Mouse (Mus musculus) lung, embryonic 16.5 days (tissue): Measurements from ENCODE around the gene Nup188. TPM values are rescaled to one million over a fixed set of nuclear protein-coding genes. Genes with fewer than 3 reads are reported as not detected.

ENCODE experiments used
- ATAC-seq: fragments of 200-750 bp; cut with Nextera tagmentation; 2 replicates; pipeline ENCODE4 v1.8.0; 2017; ENCODE audit warnings: low read depth, mild to moderate bottlenecking, moderate library complexity
- H3K27ac ChIP-seq: fragments of 300-500 bp; sonication (generic); 2 replicates; pipeline ENCODE4 v1.5.1; 2014; ENCODE audit warnings: mild to moderate bottlenecking, control low read depth, low read length
- H3K27me3 ChIP-seq: fragments of 300-500 bp; sonication (generic); 2 replicates; pipeline ENCODE4 v1.6.1; 2014; ENCODE audit warnings: low read depth, low read length, mixed read lengths; ENCODE audit not compliant: control insufficient read depth, insufficient read depth
- H3K36me3 ChIP-seq: fragments of 300-500 bp; sonication (generic); 2 replicates; pipeline ENCODE4 v1.6.1; 2014; ENCODE audit warnings: low read length; ENCODE audit not compliant: control insufficient read depth, insufficient read depth
- H3K4me1 ChIP-seq: fragments of 300-500 bp; sonication (generic); replicated peaks from 2 replicates; pipeline ENCODE4 v1.6.1; 2014; ENCODE audit warnings: low read length, mixed read lengths; ENCODE audit not compliant: control insufficient read depth, insufficient read depth
- H3K4me2 ChIP-seq: fragments of 300-500 bp; sonication (generic); 2 replicates; pipeline ENCODE4 v1.6.1; 2014; ENCODE audit warnings: low read depth, low read length, control low read depth
- H3K4me3 ChIP-seq: fragments of 300-500 bp; sonication (generic); 2 replicates; pipeline ENCODE4 v1.5.1; 2014; ENCODE audit warnings: mild to moderate bottlenecking, low read length, control low read depth
- H3K9ac ChIP-seq: fragments of 300-500 bp; sonication (generic); 2 replicates; pipeline ENCODE4 v1.6.1; 2014; ENCODE audit warnings: low read length, control low read depth
- H3K9me3 ChIP-seq: fragments of 300-500 bp; sonication (generic); 2 replicates; pipeline ENCODE4 v1.6.1; 2016; ENCODE audit warnings: low read length; ENCODE audit not compliant: control insufficient read depth
- WGBS: fragments of 180-500 bp; shearing (Covaris S2); extraction: QIAGEN DNeasy Blood & Tissue Kit; methylation state at CpG from one replicate; pipeline ENCODE4 v1.1.7; 2014; 5-methylcytosine and 5-hydroxymethylcytosine counted together
- polyA plus RNA-seq: library from polyadenylated mRNA; unstranded; fragments of >200 nt; fragmentation: Nextera tagmentation; extraction: Ambion mirVana; gene quantifications from 2 replicates; pipeline ENCODE4 v1.2.1, GENCODE M21; 2015

Gene Nup188
- polyA plus RNA-seq, 1 experiment from 2014 or later = 33.6 TPM

DNA sequence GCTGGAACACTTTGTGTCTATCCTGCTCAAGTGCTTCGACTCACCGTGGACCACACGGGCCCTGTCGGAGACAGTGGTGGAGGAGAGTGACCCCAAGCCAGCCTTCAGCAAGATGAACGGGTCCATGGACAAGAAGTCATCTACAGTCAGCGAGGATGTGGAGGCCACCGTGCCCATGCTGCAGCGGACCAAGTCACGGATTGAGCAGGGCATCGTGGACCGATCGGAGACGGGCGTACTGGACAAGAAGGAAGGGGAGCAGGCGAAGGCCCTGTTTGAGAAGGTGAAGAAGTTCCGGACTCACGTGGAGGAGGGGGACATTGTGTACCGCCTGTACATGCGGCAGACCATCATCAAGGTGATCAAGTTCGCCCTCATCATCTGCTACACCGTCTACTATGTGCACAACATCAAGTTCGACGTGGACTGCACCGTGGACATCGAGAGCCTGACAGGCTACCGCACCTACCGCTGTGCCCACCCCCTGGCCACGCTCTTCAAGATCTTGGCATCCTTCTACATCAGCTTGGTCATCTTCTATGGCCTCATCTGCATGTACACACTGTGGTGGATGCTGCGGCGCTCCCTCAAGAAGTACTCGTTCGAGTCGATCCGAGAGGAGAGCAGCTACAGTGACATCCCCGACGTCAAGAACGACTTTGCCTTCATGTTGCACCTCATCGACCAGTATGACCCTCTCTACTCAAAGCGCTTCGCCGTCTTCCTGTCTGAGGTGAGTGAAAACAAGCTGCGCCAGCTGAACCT lies 30.4 kb upstream of the Nup188 start:
- Histone ChIP-seq H3K4me3 (no peak overlapping the region), H3K9me3 (no peaks in the 10 kb centered on the region), H3K4me2 (no peak overlapping the region), H3K4me1 (peaks cover 10% of the 10 kb centered on the region), H3K9ac (no peak overlapping the region), H3K36me3 (peaks cover 43% of the 10 kb centered on the region), H3K27ac (no peak overlapping the region), H3K27me3 (no peaks in the 10 kb centered on the region)
- 94% methylated on average over 42 of the region's 42 CpGs for WGBS
- ATAC-seq = no peak

DNA sequence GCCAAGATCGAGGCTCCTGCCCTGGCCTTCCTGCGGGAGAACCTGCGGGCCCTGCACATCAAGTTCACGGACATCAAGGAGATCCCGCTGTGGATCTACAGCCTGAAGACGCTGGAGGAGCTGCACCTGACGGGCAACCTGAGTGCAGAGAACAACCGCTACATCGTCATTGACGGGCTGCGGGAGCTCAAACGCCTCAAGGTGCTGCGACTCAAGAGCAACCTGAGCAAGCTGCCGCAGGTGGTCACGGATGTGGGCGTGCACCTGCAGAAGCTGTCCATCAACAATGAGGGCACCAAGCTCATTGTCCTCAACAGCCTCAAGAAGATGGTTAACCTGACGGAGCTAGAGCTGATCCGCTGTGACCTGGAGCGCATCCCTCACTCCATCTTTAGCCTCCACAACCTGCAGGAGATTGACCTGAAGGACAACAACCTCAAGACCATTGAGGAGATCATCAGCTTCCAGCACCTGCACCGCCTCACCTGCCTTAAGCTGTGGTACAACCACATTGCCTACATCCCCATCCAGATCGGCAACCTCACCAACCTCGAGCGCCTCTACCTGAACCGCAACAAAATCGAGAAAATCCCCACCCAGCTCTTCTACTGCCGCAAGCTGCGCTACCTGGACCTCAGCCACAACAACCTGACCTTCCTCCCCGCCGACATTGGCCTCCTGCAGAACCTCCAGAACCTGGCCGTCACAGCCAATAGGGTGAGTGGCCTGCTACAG lies 29.4 kb upstream of the Nup188 start:
- Histone ChIP-seq H3K4me1 (peaks cover 7% of the 10 kb centered on the region), H3K27ac (no peak overlapping the region), H3K9me3 (no peaks in the 10 kb centered on the region), H3K36me3 (peaks cover 49% of the 10 kb centered on the region), H3K4me3 (no peak overlapping the region), H3K4me2 (no peak overlapping the region), H3K9ac (no peak overlapping the region), H3K27me3 (no peaks in the 10 kb centered on the region)
- no peak for ATAC-seq
- WGBS = 93% methylated on average over 30 of the region's 30 CpGs

- H3K9ac ChIP-seq = no peak overlapping the region
- H3K4me3 ChIP-seq = no peak overlapping the region
- 79% methylated on average over 7 of the region's 7 CpGs for WGBS
- peaks cover 9% of the 10 kb centered on the region for H3K4me1 ChIP-seq
- no peaks in the 10 kb centered on the region for H3K9me3 ChIP-seq
- peak overlapping the region; percentile 27 for H3K27ac ChIP-seq
- no peaks in the 10 kb centered on the region for H3K27me3 ChIP-seq
- peaks cover 55% of the 10 kb centered on the region for H3K36me3 ChIP-seq
- ATAC-seq = no peak
- H3K4me2 ChIP-seq = no peak overlapping the region
Observed at GRCm38 (mm10) chr2:30257699-30258460, 28.3 kb upstream of the Nup188 start.

DNA sequence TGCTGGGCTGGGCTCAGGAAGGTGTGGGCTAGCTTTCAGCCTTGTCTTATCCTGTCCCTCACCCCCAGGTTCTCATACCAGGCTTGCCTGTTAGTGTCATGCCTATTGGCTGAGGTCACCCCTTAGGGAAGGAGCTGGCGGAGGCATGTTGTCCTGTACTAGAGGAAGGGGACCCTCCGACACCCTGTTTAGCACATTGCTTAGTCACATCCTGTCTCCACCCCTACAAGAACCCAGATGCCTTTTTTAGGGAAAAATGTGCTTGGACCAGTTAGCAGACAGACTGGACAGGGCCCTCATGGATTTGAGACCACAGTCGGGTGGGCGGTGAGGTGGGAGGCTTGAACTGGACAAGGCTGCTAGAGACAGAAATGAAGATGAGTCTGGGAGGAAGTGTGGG lies 27.6 kb upstream of the Nup188 start:
- Histone ChIP-seq H3K36me3 (peaks cover 61% of the 10 kb centered on the region), H3K27me3 (no peaks in the 10 kb centered on the region), H3K4me2 (no peak overlapping the region), H3K9me3 (no peaks in the 10 kb centered on the region), H3K27ac (peak overlapping the region; percentile 63; the same call in 1 of the 2 replicates), H3K9ac (0 out of 2 replicates have a peak overlapping the region, but pooled peaks have one; percentile 9), H3K4me1 (peaks cover 15% of the 10 kb centered on the region), H3K4me3 (no peak overlapping the region)
- peak; percentile 58 for ATAC-seq
- 67% methylated on average over 4 of the region's 4 CpGs for WGBS

- WGBS = 84% methylated on average over 15 of the region's 15 CpGs
- H3K9ac ChIP-seq = no peak overlapping the region
- ATAC-seq = no peak
- H3K36me3 ChIP-seq = peaks cover 69% of the 10 kb centered on the region
- no peak overlapping the region for H3K4me3 ChIP-seq
- H3K4me2 ChIP-seq = no peak overlapping the region
- H3K27me3 ChIP-seq = no peaks in the 10 kb centered on the region
- no peaks in the 10 kb centered on the region for H3K9me3 ChIP-seq
- peak overlapping the region; percentile 63; the same call in 1 of the 2 replicates for H3K27ac ChIP-seq
- H3K4me1 ChIP-seq = peaks cover 19% of the 10 kb centered on the region
Observed at GRCm38 (mm10) chr2:30259131-30260064, 26.8 kb upstream of the Nup188 start.

DNA sequence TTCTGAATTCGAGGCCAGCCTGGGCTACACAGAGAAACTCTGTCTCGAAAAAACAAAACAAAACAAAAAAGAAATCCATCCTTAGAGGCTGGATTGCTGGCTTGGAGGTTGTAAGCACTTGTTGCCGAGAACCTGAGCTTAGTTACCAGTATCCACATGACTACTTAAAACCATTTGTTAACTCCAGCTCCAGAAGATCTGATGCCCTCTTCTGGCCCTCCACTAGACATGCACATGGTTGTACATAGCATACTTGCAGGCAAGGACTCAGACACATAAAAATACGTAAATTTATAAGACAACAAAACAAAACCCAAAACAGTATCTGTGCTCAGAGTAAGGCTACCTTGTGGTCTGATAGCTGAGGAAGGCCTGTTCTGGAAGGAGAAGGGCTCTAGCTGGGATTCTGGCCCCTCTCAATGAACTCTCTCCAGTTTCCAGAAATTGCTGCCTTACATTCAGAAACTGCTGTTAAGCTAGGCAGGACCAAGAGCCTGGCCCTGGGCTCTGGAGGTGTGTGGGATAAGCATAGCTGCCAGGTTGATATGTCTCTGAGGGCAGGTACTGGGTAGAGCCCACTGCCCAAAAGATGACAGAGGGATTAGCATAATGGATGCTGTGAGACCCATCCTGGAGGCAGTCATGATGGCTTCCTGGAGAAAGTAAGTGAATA lies 25.0 kb upstream of the Nup188 start:
- 85% methylated on average over 4 of the region's 4 CpGs for WGBS
- peaks cover 56% of the 10 kb centered on the region for H3K36me3 ChIP-seq
- peaks cover 36% of the 10 kb centered on the region for H3K4me1 ChIP-seq

GRCm38 (mm10) chr2:30261921-30262839 lies 24.0 kb upstream of the Nup188 start:
- 91% methylated on average over 18 of the region's 18 CpGs for WGBS
- no peak overlapping the region; the same call in 1 of the 2 replicates for H3K9ac ChIP-seq
- no peaks in the 10 kb centered on the region for H3K9me3 ChIP-seq
- ATAC-seq = no peak
- H3K4me1 ChIP-seq = peaks cover 46% of the 10 kb centered on the region
- H3K27ac ChIP-seq = peak overlapping the region; percentile 33; the same call in 1 of the 2 replicates
- H3K27me3 ChIP-seq = no peaks in the 10 kb centered on the region
- no peak overlapping the region for H3K4me3 ChIP-seq
- H3K4me2 ChIP-seq = no peak overlapping the region
- H3K36me3 ChIP-seq = peaks cover 47% of the 10 kb centered on the region

More for the DNA sequence above, 25.0 kb upstream of the Nup188 start:
- H3K9ac ChIP-seq = no peak overlapping the region
- no peak overlapping the region for H3K4me2 ChIP-seq
- no peak overlapping the region for H3K4me3 ChIP-seq
- no peaks in the 10 kb centered on the region for H3K9me3 ChIP-seq
- H3K27me3 ChIP-seq = no peaks in the 10 kb centered on the region
- H3K27ac ChIP-seq = no peak overlapping the region
- ATAC-seq = no peak
